Mouse (Mus musculus) G1E (cell line): ENCODE data around the gene Thsd4.

Experiments
- CTCF ChIP-seq: IDR thresholded peaks from 2 replicates; pipeline ENCODE4 v1.5.1; 2012; ENCODE audit warnings: low read depth, low read length, inconsistent platforms, mixed read lengths
- GATA1 ChIP-seq: IDR thresholded peaks from 2 replicates; pipeline ENCODE4 v1.6.1; 2012; ENCODE audit warnings: borderline replicate concordance, low read length, inconsistent platforms, mixed read lengths
- GATA2 ChIP-seq: IDR thresholded peaks from 2 replicates; pipeline ENCODE4 v1.6.1; 2012; ENCODE audit warnings: low read depth, low read length, inconsistent platforms, borderline replicate concordance

GRCm38 (mm10) chr9:60274503-60274902 lies 247.3 kb downstream of the Thsd4 start:
- TF ChIP-seq CTCF (no peak), GATA2 (no peak), GATA1 (no peak)
